ENCODE assay signal across 8 mouse cellular contexts in the genomic region with DNA sequence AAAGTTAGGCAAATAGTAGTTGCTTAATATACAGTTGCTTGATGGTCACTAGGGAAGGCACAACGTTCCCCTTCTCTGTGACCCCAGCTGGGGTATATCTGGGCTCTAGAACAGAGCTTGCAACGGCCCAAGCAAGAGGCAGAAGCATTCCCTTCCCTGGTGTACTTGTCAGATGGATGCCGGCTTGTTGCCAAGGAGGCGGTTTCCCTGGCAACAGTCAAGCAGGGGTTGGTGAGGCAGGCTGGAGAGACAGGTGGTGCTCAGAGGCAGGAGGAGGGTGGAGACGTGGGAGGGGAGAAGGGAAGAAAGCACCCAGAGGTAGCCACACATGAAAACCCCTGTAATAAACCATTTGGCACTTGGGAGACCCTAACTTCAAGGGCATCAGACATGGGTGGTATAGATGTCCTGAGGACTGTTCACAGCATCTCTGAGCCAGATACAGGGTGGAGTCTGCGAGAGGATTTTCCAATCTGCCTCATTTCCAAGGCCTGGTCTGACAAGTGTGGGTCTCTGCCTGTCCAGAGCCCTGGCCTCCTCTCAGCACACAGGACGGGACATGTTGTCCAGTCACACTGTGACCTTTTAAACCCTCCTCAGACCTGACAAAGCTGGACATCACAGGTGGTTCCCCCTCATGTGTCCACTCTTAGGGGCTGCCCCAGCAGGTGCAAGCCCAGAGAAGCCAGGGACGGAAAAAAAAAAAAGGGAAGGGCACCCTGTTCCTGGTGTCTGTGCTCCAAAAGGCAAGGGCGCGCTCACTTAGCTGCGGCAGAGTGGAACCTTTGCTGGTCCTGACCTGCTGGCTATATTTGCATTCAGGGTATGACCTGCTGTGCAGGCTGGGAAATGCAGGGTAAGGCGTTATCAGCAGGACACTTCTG. TPM values are rescaled to one million over a fixed set of nuclear protein-coding genes. Genes with fewer than 3 reads are reported as not detected.
DNase-seq lines count a peak whose midpoint lies in the region; ATAC-seq lines count a peak whose summit lies in the region.

No protein-coding gene starts in this region.

- no peaks in the 10 kb centered on the region for H3K36me3 ChIP-seq in forebrain, embryonic 13.5 days (ENCODE audit: poor library complexity, severe bottlenecking)
- no peaks in the 10 kb centered on the region for H3K36me3 ChIP-seq in neural tube, embryonic 12.5 days
- H3K36me3 ChIP-seq in liver, embryonic 11.5 days (ENCODE audit: control insufficient read depth, insufficient read depth, low read length): no peaks in the 10 kb centered on the region

- H3K4me2 ChIP-seq in forebrain, embryonic 13.5 days: peak overlapping the region; percentile 30; the same call in 1 of the 2 replicates
- H3K4me2 ChIP-seq in neural tube, embryonic 12.5 days (replicated peaks): no peak overlapping the region
- no peak overlapping the region for H3K4me2 ChIP-seq in liver, embryonic 11.5 days

- 31% methylated on average over 12 of the region's 12 CpGs for WGBS in forebrain, embryonic 13.5 days
- WGBS in neural tube, embryonic 12.5 days: 41% methylated on average over 12 of the region's 12 CpGs
- WGBS in liver, embryonic 11.5 days: 63% methylated on average over 12 of the region's 12 CpGs

- peak; percentile 72 for DNase-seq in cerebellum, adult 11 months
- peak; percentile 89 to 94 for DNase-seq in layer of hippocampus, postnatal 14 days (ENCODE audit: low spot score in 2 of 2)
- DNase-seq in spleen, postnatal 4 days (ENCODE audit: low spot score in 2 of 2): no peak
- DNase-seq in thymus, postnatal 4 days: no peak
- DNase-seq in heart, adult 18-20 months: no peak
- DNase-seq in liver, embryonic 11.5 days (ENCODE audit: low spot score): no peak

- no peaks in the 10 kb centered on the region for H3K9me3 ChIP-seq in forebrain, embryonic 13.5 days (replicated peaks)
- no peaks in the 10 kb centered on the region for H3K9me3 ChIP-seq in neural tube, embryonic 12.5 days
- H3K9me3 ChIP-seq in liver, embryonic 11.5 days (ENCODE audit: control insufficient read depth, low read length): no peaks in the 10 kb centered on the region

- peaks cover 41% of the 10 kb centered on the region for H3K4me1 ChIP-seq in forebrain, embryonic 13.5 days
- H3K4me1 ChIP-seq in neural tube, embryonic 12.5 days: peaks cover 18% of the 10 kb centered on the region
- no peaks in the 10 kb centered on the region for H3K4me1 ChIP-seq in liver, embryonic 11.5 days (replicated peaks; ENCODE audit: control insufficient read depth, insufficient read depth, low read length)

- no peak overlapping the region for H3K4me3 ChIP-seq in forebrain, embryonic 13.5 days
- no peak overlapping the region for H3K4me3 ChIP-seq in neural tube, embryonic 12.5 days
- H3K4me3 ChIP-seq in liver, embryonic 11.5 days (ENCODE audit: low read depth, low read length): no peak overlapping the region

- peak; percentile 91 for ATAC-seq in forebrain, embryonic 13.5 days
- peak; percentile 81 for ATAC-seq in neural tube, embryonic 12.5 days (ENCODE audit: low FRiP score, low read depth)
- ATAC-seq in liver, embryonic 11.5 days (replicated peaks; ENCODE audit: low FRiP score): no peak

- H3K27ac ChIP-seq in forebrain, embryonic 13.5 days: peak overlapping the region; percentile 78
- no peak overlapping the region for H3K27ac ChIP-seq in neural tube, embryonic 12.5 days
- no peak overlapping the region for H3K27ac ChIP-seq in liver, embryonic 11.5 days (ENCODE audit: low read depth, low read length)

- peaks cover 26% of the 10 kb centered on the region for H3K27me3 ChIP-seq in forebrain, embryonic 13.5 days
- H3K27me3 ChIP-seq in neural tube, embryonic 12.5 days (replicated peaks): peaks cover 25% of the 10 kb centered on the region
- H3K27me3 ChIP-seq in liver, embryonic 11.5 days (replicated peaks; ENCODE audit: control insufficient read depth, insufficient read depth, low read length): 0 out of 2 replicates have a peak, but pooled peaks cover 3% of the 10 kb centered on the region

- H3K9ac ChIP-seq in forebrain, embryonic 13.5 days: peak overlapping the region; percentile 38; the same call in 1 of the 2 replicates
- H3K9ac ChIP-seq in neural tube, embryonic 12.5 days: no peak overlapping the region
- no peak overlapping the region for H3K9ac ChIP-seq in liver, embryonic 11.5 days (ENCODE audit: low read depth, low read length)

RNA-seq across cellular contexts. Expression of gene Tcf20, which starts 15.2 kb away (rescaled TPM):
- 15.3 and 18.6 TPM in 2 replicates for polyA plus RNA-seq in forebrain, embryonic 13.5 days (2015; fragmentation: Nextera tagmentation; extraction: Ambion mirVana)
- total RNA-seq in layer of hippocampus, postnatal 14 days (2021): 100 to 1,000 TPM; 155 to 157 TPM
- 9.8 and 11.8 TPM in 2 replicates for polyA plus RNA-seq in neural tube, embryonic 12.5 days (2016; fragmentation: Nextera tagmentation; extraction: Ambion mirVana)
- total RNA-seq in heart, adult 18-20 months (2021): 10 to 100 TPM; 48.2 to 56.6 TPM
- polyA plus RNA-seq in liver, embryonic 11.5 days (2014; fragmentation: Nextera tagmentation; extraction: Ambion mirVana): 6.4 and 7.1 TPM in 2 replicates

RNA-seq across cellular contexts. Expression of gene Nfam1, which starts 30.2 kb away (rescaled TPM):
- 1.2 and 1.5 TPM in 2 replicates for polyA plus RNA-seq in forebrain, embryonic 13.5 days (2015; fragmentation: Nextera tagmentation; extraction: Ambion mirVana)
- 1 to 10 TPM; 2.3 to 2.4 TPM for total RNA-seq in layer of hippocampus, postnatal 14 days (2021)
- 2.4 and 2.9 TPM in 2 replicates for polyA plus RNA-seq in neural tube, embryonic 12.5 days (2016; fragmentation: Nextera tagmentation; extraction: Ambion mirVana)
- 1 to 10 TPM; 1.5 to 2.0 TPM for total RNA-seq in heart, adult 18-20 months (2021)
- polyA plus RNA-seq in liver, embryonic 11.5 days (2014; fragmentation: Nextera tagmentation; extraction: Ambion mirVana): 6.6 and 7.4 TPM in 2 replicates

Comparison
In these comparisons a context has a peak if more than half of its experiments do, and no peak if none do; other contexts are left out.
1. DNase-seq: peak in cerebellum, adult 11 months (single experiment) and layer of hippocampus, postnatal 14 days (2 of 2); none in spleen, postnatal 4 days (0 of 2), thymus, postnatal 4 days (single experiment), heart, adult 18-20 months (0 of 2) and liver, embryonic 11.5 days (single experiment).